Mouse (Mus musculus): Measurements from ENCODE around the gene Srsf10. TPM values are rescaled to one million over a fixed set of nuclear protein-coding genes. Genes with fewer than 3 reads are reported as not detected.

Gene Srsf10
- polyA plus RNA-seq, 1 experiment from 2014 or later = 279 TPM

DNA sequence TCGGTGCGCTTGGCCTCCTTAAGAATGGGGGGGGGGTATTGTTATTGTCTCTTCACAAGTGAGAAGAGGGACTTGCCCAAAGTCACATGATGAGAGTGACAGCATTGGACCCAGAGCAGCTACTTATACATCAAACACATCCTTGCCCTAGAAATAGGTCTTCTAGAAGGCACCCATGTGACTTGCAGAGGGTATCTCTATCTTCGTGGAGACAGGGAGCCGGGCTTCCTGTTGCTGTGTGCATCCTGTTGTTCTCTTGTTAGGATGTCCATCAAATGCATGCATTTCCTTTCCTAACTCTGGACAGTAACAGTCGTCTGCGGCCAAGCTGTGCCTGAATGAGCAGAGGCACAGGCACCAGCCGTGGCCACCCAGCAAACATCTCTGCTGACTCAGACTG, 56.0 kb downstream of the Srsf10 start:
- Histone ChIP-seq H3K4me2 (replicated peaks) (no peak overlapping the region), H3K4me1 (peaks cover 7% of the 10 kb centered on the region; the same call in 1 of the 2 replicates), H3K27me3 (replicated peaks) (no peaks in the 10 kb centered on the region), H3K27ac (no peak overlapping the region), H3K4me3 (no peak overlapping the region), H3K36me3 (no peaks in the 10 kb centered on the region), H3K9me3 (no peaks in the 10 kb centered on the region), H3K9ac (no peak overlapping the region)
- WGBS = 73% methylated on average over 7 of the region's 7 CpGs
- no peak for ATAC-seq (ENCODE audit: low FRiP score, low read depth)

DNA sequence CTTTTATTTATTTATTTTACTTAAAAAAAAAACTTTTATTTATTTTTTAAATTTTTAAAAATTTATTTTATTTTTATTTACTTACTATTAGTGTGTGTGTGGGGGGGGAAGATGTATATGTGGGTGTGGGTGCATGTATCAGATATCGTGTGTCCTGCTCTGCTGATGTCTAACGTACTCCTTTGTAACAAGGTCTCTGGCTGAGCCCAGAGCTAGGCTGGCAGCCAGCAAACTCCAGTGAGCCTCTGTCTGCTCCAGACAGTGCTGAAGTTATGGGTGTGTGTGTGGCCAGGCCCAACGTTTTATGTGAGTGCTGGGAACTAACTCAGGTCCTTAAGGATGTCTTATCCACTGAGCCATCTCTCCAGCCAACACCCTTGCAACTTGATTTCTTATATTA, 56.6 kb downstream of the Srsf10 start:
- H3K4me1 ChIP-seq = peaks cover 7% of the 10 kb centered on the region; the same call in 1 of the 2 replicates
- no peak overlapping the region for H3K9ac ChIP-seq
- no peak overlapping the region for H3K4me3 ChIP-seq
- no peak overlapping the region for H3K27ac ChIP-seq
- 65% methylated on average over 3 of the region's 3 CpGs for WGBS
- H3K9me3 ChIP-seq = no peaks in the 10 kb centered on the region
- no peaks in the 10 kb centered on the region for H3K27me3 ChIP-seq (replicated peaks)
- H3K4me2 ChIP-seq (replicated peaks) = no peak overlapping the region
- no peak for ATAC-seq (ENCODE audit: low FRiP score, low read depth)
- no peaks in the 10 kb centered on the region for H3K36me3 ChIP-seq

DNA sequence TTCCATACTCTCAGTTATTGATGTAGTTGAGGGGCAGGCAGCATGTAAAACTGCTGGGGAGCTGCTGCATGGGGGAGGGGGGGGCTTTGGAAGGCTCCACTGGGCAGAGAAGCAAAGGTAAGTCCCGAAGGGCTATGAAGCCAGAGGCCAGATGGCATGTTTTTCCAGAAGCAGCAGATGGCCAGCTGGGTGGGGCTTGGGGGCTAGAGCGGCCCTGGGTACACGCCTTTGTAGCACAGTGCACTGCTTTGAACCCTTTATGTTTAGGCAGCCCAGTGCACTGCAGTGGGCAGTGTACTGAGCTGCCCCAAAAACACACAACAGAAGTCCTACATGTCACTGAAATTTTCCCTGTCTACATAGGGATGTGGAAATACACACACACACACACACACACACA, 57.3 kb downstream of the Srsf10 start:
- WGBS = 12% methylated on average over 3 of the region's 3 CpGs
- Histone ChIP-seq H3K4me3 (no peak overlapping the region), H3K4me2 (replicated peaks) (no peak overlapping the region), H3K9ac (peak overlapping the region; percentile 8; the same call in 1 of the 2 replicates), H3K9me3 (no peaks in the 10 kb centered on the region), H3K36me3 (no peaks in the 10 kb centered on the region), H3K4me1 (peaks cover 7% of the 10 kb centered on the region; the same call in 1 of the 2 replicates), H3K27ac (no peak overlapping the region), H3K27me3 (replicated peaks) (no peaks in the 10 kb centered on the region)
- peak; percentile 78 for ATAC-seq (ENCODE audit: low FRiP score, low read depth)

DNA sequence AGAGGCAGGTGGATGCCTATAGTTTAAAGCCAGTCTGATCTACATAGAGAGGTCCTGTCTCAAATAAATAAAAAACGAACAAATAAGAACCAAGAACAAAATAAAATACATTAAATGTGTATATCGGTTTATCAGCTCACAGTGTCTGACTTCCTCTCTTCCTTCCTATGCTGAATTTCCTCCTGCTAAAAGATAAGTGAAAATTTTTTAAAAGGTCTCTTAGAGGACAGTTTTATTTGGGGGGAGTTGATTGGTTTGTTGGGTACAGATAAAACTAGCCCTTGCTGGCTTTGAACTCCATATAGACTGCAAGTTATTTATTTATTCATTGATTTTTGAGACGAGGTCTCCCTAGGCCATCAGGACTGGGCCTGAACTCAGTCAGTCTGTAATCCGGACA, 57.9 kb downstream of the Srsf10 start:
- no peak overlapping the region for H3K27ac ChIP-seq
- ATAC-seq (ENCODE audit: low FRiP score, low read depth) = no peak
- 77% methylated on average over 4 of the region's 4 CpGs for WGBS

DNA sequence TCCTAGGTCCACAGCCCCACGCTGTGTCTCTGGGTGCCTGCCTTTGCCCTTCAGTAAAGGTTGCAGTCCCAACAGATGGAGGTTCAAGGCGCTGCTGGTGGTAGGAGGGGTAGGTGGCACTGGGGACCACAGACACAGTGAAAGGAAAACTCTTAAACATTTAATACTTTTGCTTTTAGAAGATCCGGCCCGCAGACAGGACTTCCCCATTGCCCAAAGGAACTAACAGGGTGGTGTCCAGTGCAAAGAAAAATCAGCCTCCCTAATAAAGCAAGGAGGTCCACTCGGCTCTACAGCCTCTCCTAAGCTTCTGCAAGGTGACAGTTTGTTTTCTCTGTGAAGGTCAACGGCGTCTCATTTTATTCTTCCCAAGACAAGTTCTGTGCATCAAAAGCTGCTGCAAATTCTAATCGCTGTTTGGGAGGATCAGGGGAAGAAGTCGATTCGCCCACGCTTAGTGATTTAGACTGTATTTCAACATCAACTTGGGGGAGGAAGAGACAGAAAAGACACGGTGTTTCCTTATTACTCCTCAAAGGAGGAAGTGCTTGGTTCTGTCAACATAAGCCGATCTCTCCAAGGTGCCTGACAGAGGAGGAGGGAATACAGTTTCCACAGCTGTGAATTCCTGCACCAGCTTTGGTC, 63.2 kb downstream of the Srsf10 start:
- no peaks in the 10 kb centered on the region; the same call in 1 of the 2 replicates for H3K36me3 ChIP-seq
- no peak overlapping the region for H3K27ac ChIP-seq
- H3K9me3 ChIP-seq = no peaks in the 10 kb centered on the region
- no peak overlapping the region for H3K4me2 ChIP-seq (replicated peaks)
- H3K9ac ChIP-seq = no peak overlapping the region
- ATAC-seq (ENCODE audit: low FRiP score, low read depth) = no peak
- 89% methylated on average over 13 of the region's 13 CpGs for WGBS
- no peak overlapping the region for H3K4me3 ChIP-seq
- H3K27me3 ChIP-seq (replicated peaks) = no peaks in the 10 kb centered on the region
- peaks cover 10% of the 10 kb centered on the region for H3K4me1 ChIP-seq

More for the DNA sequence above, 57.9 kb downstream of the Srsf10 start:
- peaks cover 7% of the 10 kb centered on the region; the same call in 1 of the 2 replicates for H3K4me1 ChIP-seq
- no peaks in the 10 kb centered on the region for H3K27me3 ChIP-seq (replicated peaks)
- H3K9ac ChIP-seq = no peak overlapping the region
- H3K9me3 ChIP-seq = no peaks in the 10 kb centered on the region
- no peak overlapping the region for H3K4me3 ChIP-seq
- H3K36me3 ChIP-seq = no peaks in the 10 kb centered on the region
- no peak overlapping the region for H3K4me2 ChIP-seq (replicated peaks)

DNA sequence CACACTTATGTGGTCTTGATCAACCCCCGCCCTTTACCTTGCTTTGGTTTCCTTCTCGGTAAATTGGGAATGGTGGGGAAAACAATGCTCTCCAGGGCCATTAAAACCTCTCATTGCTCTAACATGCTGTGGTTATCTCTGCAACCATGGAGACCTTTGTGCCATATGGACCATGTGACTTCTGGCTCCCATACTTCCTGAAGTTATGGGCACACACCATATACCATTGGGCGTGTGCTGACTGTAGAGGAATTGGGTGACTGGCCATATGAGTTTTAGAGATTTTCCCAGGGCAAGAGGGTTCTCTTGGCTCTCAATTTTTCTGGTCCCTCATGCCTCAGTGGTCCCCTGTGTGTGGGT, 63.7 kb downstream of the Srsf10 start:
- Histone ChIP-seq H3K27me3 (replicated peaks) (no peaks in the 10 kb centered on the region), H3K9me3 (no peaks in the 10 kb centered on the region), H3K27ac (no peak overlapping the region), H3K4me2 (replicated peaks) (no peak overlapping the region), H3K4me3 (no peak overlapping the region), H3K36me3 (no peaks in the 10 kb centered on the region; the same call in 1 of the 2 replicates), H3K4me1 (peaks cover 10% of the 10 kb centered on the region), H3K9ac (no peak overlapping the region)
- WGBS = 90% methylated on average over 3 of the region's 3 CpGs
- no peak for ATAC-seq (ENCODE audit: low FRiP score, low read depth)

Other genes with a start within 250 kb of the Srsf10 start
- gene Ifnlr1, start 169.5 kb upstream of the Srsf10 start, polyA plus RNA-seq (2016; fragmentation: Nextera tagmentation; extraction: Ambion mirVana) = 0.15 and 0.22 TPM in 2 replicates
- gene Il22ra1, start 127.6 kb upstream of the Srsf10 start, polyA plus RNA-seq (2016; fragmentation: Nextera tagmentation; extraction: Ambion mirVana) = not detected in 2 replicates
- 1.1 and 1.5 TPM in 2 replicates for gene Myom3, start 96.0 kb upstream of the Srsf10 start, polyA plus RNA-seq (2016; fragmentation: Nextera tagmentation; extraction: Ambion mirVana)
- gene Pnrc2, start 18.1 kb downstream of the Srsf10 start, polyA plus RNA-seq (2016; fragmentation: Nextera tagmentation; extraction: Ambion mirVana) = 145 and 154 TPM in 2 replicates
- gene Cnr2, start 39.6 kb downstream of the Srsf10 start, polyA plus RNA-seq (2016; fragmentation: Nextera tagmentation; extraction: Ambion mirVana) = 0.32 and 0.34 TPM in 2 replicates
- 48.2 and 53.6 TPM in 2 replicates for gene Fuca1, start 65.0 kb downstream of the Srsf10 start, polyA plus RNA-seq (2016; fragmentation: Nextera tagmentation; extraction: Ambion mirVana)
- 55.9 and 56.6 TPM in 2 replicates for gene Hmgcl, start 90.7 kb downstream of the Srsf10 start, polyA plus RNA-seq (2016; fragmentation: Nextera tagmentation; extraction: Ambion mirVana)
- 34.8 and 38.9 TPM in 2 replicates for gene Gale, start 108.0 kb downstream of the Srsf10 start, polyA plus RNA-seq (2016; fragmentation: Nextera tagmentation; extraction: Ambion mirVana)
- gene Lypla2, start 116.9 kb downstream of the Srsf10 start, polyA plus RNA-seq (2016; fragmentation: Nextera tagmentation; extraction: Ambion mirVana) = 189 and 194 TPM in 2 replicates
- 63.2 and 63.3 TPM in 2 replicates for gene Pithd1, start 131.5 kb downstream of the Srsf10 start, polyA plus RNA-seq (2016; fragmentation: Nextera tagmentation; extraction: Ambion mirVana)
- 32.1 and 35.0 TPM in 2 replicates for gene Eloa, start 166.0 kb downstream of the Srsf10 start, polyA plus RNA-seq (2016; fragmentation: Nextera tagmentation; extraction: Ambion mirVana)
- gene Rpl11, start 197.7 kb downstream of the Srsf10 start, polyA plus RNA-seq (2016; fragmentation: Nextera tagmentation; extraction: Ambion mirVana) = 293 and 294 TPM in 2 replicates

Measured in neural tube, embryonic 12.5 days (tissue).